Mouse (Mus musculus) limb, embryonic 14.5 days (tissue): ENCODE results near the gene Vti1a. TPM values are rescaled to one million over a fixed set of nuclear protein-coding genes. Genes with fewer than 3 reads are reported as not detected.

Experiments used
- ATAC-seq: fragments of 200-750 bp; cut with Nextera tagmentation; 2 replicates; pipeline ENCODE4 v1.8.0; 2017; ENCODE audit warnings: low read depth, moderate number of reproducible peaks, moderate TSS enrichment; ENCODE audit not compliant: low FRiP score
- DNase-seq: peaks from one replicate; pipeline ENCODE4 v3.0.0-alpha.2; 2015; ENCODE audit warnings: low spot score
- H3K27ac ChIP-seq: fragments of 300-500 bp; sonication (generic); replicated peaks from 2 replicates; pipeline ENCODE4 v1.5.1; 2014; ENCODE audit warnings: low read depth, mild to moderate bottlenecking, low read length, moderate library complexity, mixed read lengths
- H3K27me3 ChIP-seq: fragments of 300-500 bp; sonication (generic); 2 replicates; pipeline ENCODE4 v1.6.1; 2014; ENCODE audit warnings: low read length, mixed read lengths; ENCODE audit not compliant: control insufficient read depth, insufficient read depth
- H3K36me3 ChIP-seq: fragments of 300-500 bp; sonication (generic); 2 replicates; pipeline ENCODE4 v1.6.1; 2014; ENCODE audit warnings: mild to moderate bottlenecking, low read length, moderate library complexity, mixed read lengths; ENCODE audit not compliant: control insufficient read depth, insufficient read depth
- H3K4me1 ChIP-seq: fragments of 300-500 bp; sonication (generic); 2 replicates; pipeline ENCODE4 v1.6.1; 2014; ENCODE audit warnings: antibody characterized with exemption, low read length, mixed read lengths; ENCODE audit not compliant: control insufficient read depth, insufficient read depth
- H3K4me2 ChIP-seq: fragments of 300-500 bp; sonication (generic); replicated peaks from 2 replicates; pipeline ENCODE4 v1.6.1; 2014; ENCODE audit warnings: low read depth, mild to moderate bottlenecking, low read length, moderate library complexity; ENCODE audit not compliant: severe bottlenecking
- H3K4me3 ChIP-seq: fragments of 300-500 bp; sonication (generic); replicated peaks from 2 replicates; pipeline ENCODE4 v1.5.1; 2014; ENCODE audit warnings: low read length
- H3K9ac ChIP-seq: fragments of 300-500 bp; sonication (generic); 2 replicates; pipeline ENCODE4 v1.6.1; 2014; ENCODE audit warnings: mild to moderate bottlenecking, low read depth, low read length, moderate library complexity; ENCODE audit not compliant: severe bottlenecking
- H3K9me3 ChIP-seq: fragments of 300-500 bp; sonication (generic); 2 replicates; pipeline ENCODE4 v1.6.1; 2016; ENCODE audit warnings: low read length; ENCODE audit not compliant: control insufficient read depth
- POLR2A ChIP-seq: fragments of 200-500 bp; IDR thresholded peaks from 2 replicates; pipeline ENCODE4 v1.8.0; 2012; ENCODE audit warnings: inconsistent platforms, mild to moderate bottlenecking, moderate library complexity, borderline replicate concordance; ENCODE audit not compliant: insufficient read depth, insufficient read length; ENCODE audit errors: extremely low read depth
- WGBS: fragments of 180-500 bp; shearing (Covaris S2); extraction: QIAGEN DNeasy Blood & Tissue Kit; methylation state at CpG from one replicate; pipeline ENCODE4 v1.1.7; 2014; 5-methylcytosine and 5-hydroxymethylcytosine counted together
- polyA plus RNA-seq, 2 experiments: library from polyadenylated mRNA; depleted of rRNA in 1 of 2; stranded (reverse) in 1 of 2; unstranded in 1 of 2; fragments of >200 nt; fragmentation: Nextera tagmentation in 1 of 2; extraction: Ambion mirVana in 1 of 2; gene quantifications; 2 replicates each; pipeline versions ENCODE4 v1.2.1 to v1.2.3; 2012 to 2014

The Vti1a gene
- polyA plus RNA-seq, 2 experiments: 14.7 to 22.8 TPM

- Histone ChIP-seq H3K27ac (no peak overlapping the region), H3K36me3 (no peaks in the 10 kb centered on the region), H3K9me3 (no peaks in the 10 kb centered on the region), H3K4me2 (no peak overlapping the region), H3K4me3 (no peak overlapping the region), H3K9ac (no peak overlapping the region), H3K4me1 (peaks cover 14% of the 10 kb centered on the region), H3K27me3 (no peaks in the 10 kb centered on the region)
- no peak for TF ChIP-seq POLR2A
- ATAC-seq (no peak), DNase-seq (no peak)
- WGBS: 84% methylated on average over 9 of the region's 9 CpGs
Measured at GRCm38 (mm10) chr19:55337066-55337465, 21.0 kb downstream of the Vti1a start.

- Histone ChIP-seq H3K36me3 (no peaks in the 10 kb centered on the region), H3K9me3 (no peaks in the 10 kb centered on the region), H3K27me3 (no peaks in the 10 kb centered on the region), H3K4me2 (no peak overlapping the region), H3K27ac (no peak overlapping the region), H3K4me3 (no peak overlapping the region), H3K9ac (no peak overlapping the region), H3K4me1 (peaks cover 17% of the 10 kb centered on the region)
- WGBS: 75% methylated on average over 10 of the region's 10 CpGs
- no peak for TF ChIP-seq POLR2A
- no peak for DNase-seq
- ATAC-seq: no peak
Measured at GRCm38 (mm10) chr19:55337664-55338063, 21.6 kb downstream of the Vti1a start.

GRCm38 (mm10) chr19:55340521-55340920, 24.4 kb downstream of the Vti1a start:
- Histone ChIP-seq H3K36me3 (no peaks in the 10 kb centered on the region), H3K4me1 (peaks cover 17% of the 10 kb centered on the region), H3K4me3 (no peak overlapping the region), H3K27ac (no peak overlapping the region), H3K27me3 (no peaks in the 10 kb centered on the region), H3K4me2 (no peak overlapping the region), H3K9ac (no peak overlapping the region), H3K9me3 (no peaks in the 10 kb centered on the region)
- DNase-seq (no peak), ATAC-seq (no peak)
- TF ChIP-seq POLR2A: no peak
- WGBS: 90% methylated on average over 6 of the region's 6 CpGs

DNA sequence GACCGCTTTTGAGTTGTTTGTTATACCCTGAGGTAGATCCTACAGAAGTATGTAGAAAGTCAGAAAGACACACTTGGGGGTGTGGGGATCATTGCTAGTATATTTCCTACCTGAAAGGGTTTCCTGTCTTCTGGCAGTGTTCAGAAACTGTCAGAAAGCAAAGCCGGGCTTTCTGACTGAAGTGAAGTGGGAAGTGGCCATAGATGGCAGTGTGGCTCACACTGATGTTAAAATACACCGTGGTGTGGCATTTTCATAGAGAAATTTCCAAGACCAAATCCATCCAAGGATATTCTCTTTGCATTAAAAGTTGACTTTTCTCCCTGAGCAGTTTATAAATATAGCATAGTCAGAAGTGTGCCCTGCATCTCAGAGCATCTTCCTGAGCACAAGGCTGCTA, 25.3 kb downstream of the Vti1a start:
- no peak overlapping the region for H3K9ac ChIP-seq
- TF ChIP-seq POLR2A: no peak
- no peak overlapping the region for H3K27ac ChIP-seq
- H3K4me3 ChIP-seq: no peak overlapping the region
- H3K36me3 ChIP-seq: no peaks in the 10 kb centered on the region
- no peak overlapping the region for H3K4me2 ChIP-seq
- DNase-seq (peak; percentile 20), ATAC-seq (no peak)
- H3K4me1 ChIP-seq: peaks cover 17% of the 10 kb centered on the region
- 72% methylated on average over 3 of the region's 3 CpGs for WGBS
- H3K9me3 ChIP-seq: no peaks in the 10 kb centered on the region
- no peaks in the 10 kb centered on the region for H3K27me3 ChIP-seq

GRCm38 (mm10) chr19:55342423-55342822, 26.3 kb downstream of the Vti1a start:
- Histone ChIP-seq H3K27me3 (no peaks in the 10 kb centered on the region), H3K4me2 (no peak overlapping the region), H3K4me3 (no peak overlapping the region), H3K9me3 (no peaks in the 10 kb centered on the region), H3K36me3 (no peaks in the 10 kb centered on the region), H3K9ac (0 out of 2 replicates have a peak overlapping the region, but pooled peaks have one; percentile 25), H3K27ac (no peak overlapping the region), H3K4me1 (peaks cover 15% of the 10 kb centered on the region)
- DNase-seq (no peak), ATAC-seq (no peak)
- WGBS: 90% methylated on average over 7 of the region's 7 CpGs
- no peak for TF ChIP-seq POLR2A

DNA sequence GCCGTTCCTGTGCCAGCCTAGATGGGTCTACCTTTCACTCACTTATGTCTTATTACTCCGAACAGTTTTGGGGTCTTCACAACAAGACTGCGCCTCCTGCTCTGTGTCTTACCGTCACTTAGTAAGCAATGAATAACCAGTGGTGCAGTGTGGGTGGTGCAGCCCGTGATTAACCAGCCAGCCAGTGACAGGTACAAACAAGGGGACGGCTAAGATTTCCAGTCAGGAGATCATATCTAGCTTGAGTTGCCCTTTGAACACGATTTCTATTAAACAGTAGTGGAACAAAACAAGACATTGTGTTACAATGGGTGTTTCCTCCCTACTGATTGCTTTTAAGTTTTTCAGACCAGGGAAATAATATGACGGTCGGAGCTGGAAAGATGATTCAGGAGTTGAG, 27.2 kb downstream of the Vti1a start:
- 88% methylated on average over 9 of the region's 9 CpGs for WGBS
- peaks cover 11% of the 10 kb centered on the region for H3K4me1 ChIP-seq
- H3K36me3 ChIP-seq: no peaks in the 10 kb centered on the region
- H3K27ac ChIP-seq: no peak overlapping the region
- TF ChIP-seq POLR2A: no peak
- H3K27me3 ChIP-seq: no peaks in the 10 kb centered on the region
- DNase-seq (no peak), ATAC-seq (no peak)
- no peak overlapping the region for H3K4me2 ChIP-seq
- no peak overlapping the region for H3K9ac ChIP-seq
- no peak overlapping the region for H3K4me3 ChIP-seq
- H3K9me3 ChIP-seq: no peaks in the 10 kb centered on the region
